Mouse (Mus musculus): ENCODE results near the gene Lhx6.

GRCm38 (mm10) chr2:36139096-36139495, 33.9 kb upstream of the Lhx6 start:
- TF ChIP-seq GATA1 (IDR thresholded peaks at IDR 0.05; ENCODE audit: borderline replicate concordance, low read length) = no peak
- no peak for TF ChIP-seq FLI1 (IDR thresholded peaks at IDR 0.05; ENCODE audit: low read length)
